Mouse (Mus musculus) forebrain, postnatal 0 days (tissue): Measurements from ENCODE around the gene Taf6l. TPM values are rescaled to one million over a fixed set of nuclear protein-coding genes. Genes with fewer than 3 reads are reported as not detected.
A peak's percentile ranks its signal among the peaks of the same experiment; 100 is the strongest.
"Not testable (repeated sequence)": the region's sequence is repeated elsewhere in the genome, so short reads cannot be mapped to it uniquely, and the experiment has no call there.

Experiments
- ATAC-seq: fragments of 200-750 bp; cut with Nextera tagmentation; 2 replicates; pipeline ENCODE4 v1.8.0; 2017; ENCODE audit warnings: mild to moderate bottlenecking, moderate library complexity
- DNase-seq: peaks from one replicate; pipeline ENCODE4 v3.0.0-alpha.2; 2015
- H3K27ac ChIP-seq: fragments of 300-500 bp; sonication (generic); 2 replicates; pipeline ENCODE4 v1.5.1; 2014; ENCODE audit warnings: low read depth, mild to moderate bottlenecking, antibody characterized with exemption, low read length, moderate library complexity, mixed read lengths
- H3K27me3 ChIP-seq: fragments of 300-500 bp; sonication (generic); 2 replicates; pipeline ENCODE4 v1.6.1; 2014; ENCODE audit warnings: mild to moderate bottlenecking, low read length, mixed read lengths; ENCODE audit not compliant: insufficient read depth
- H3K36me3 ChIP-seq: fragments of 300-500 bp; sonication (generic); 2 replicates; pipeline ENCODE4 v1.6.1; 2014; ENCODE audit warnings: mild to moderate bottlenecking, moderate library complexity; ENCODE audit not compliant: insufficient read depth
- H3K4me1 ChIP-seq: fragments of 300-500 bp; sonication (generic); 2 replicates; pipeline ENCODE4 v1.6.1; 2014; ENCODE audit warnings: antibody characterized with exemption; ENCODE audit not compliant: insufficient read depth
- H3K4me2 ChIP-seq: fragments of 300-500 bp; sonication (generic); 2 replicates; pipeline ENCODE4 v1.6.1; 2014; ENCODE audit warnings: low read depth, mild to moderate bottlenecking, moderate library complexity
- H3K4me3 ChIP-seq: fragments of 300-500 bp; sonication (generic); 2 replicates; pipeline ENCODE4 v1.5.1; 2014; ENCODE audit warnings: low read depth, low read length, mixed read lengths
- H3K9ac ChIP-seq: fragments of 300-500 bp; sonication (generic); 2 replicates; pipeline ENCODE4 v1.6.1; 2014; ENCODE audit warnings: mild to moderate bottlenecking
- H3K9me3 ChIP-seq: fragments of 300-500 bp; sonication (generic); 2 replicates; pipeline ENCODE4 v1.6.1; 2016; ENCODE audit warnings: low read length
- CTCF ChIP-seq: sonication (generic); IDR thresholded peaks from 2 replicates; pipeline ENCODE4 v1.5.1; 2016; ENCODE audit warnings: antibody characterized with exemption, control low read depth, low read depth
- WGBS: fragments of 180-500 bp; shearing (Covaris S2); extraction: QIAGEN DNeasy Blood & Tissue Kit; methylation state at CpG from one replicate; pipeline ENCODE4 v1.1.7; 2014; 5-methylcytosine and 5-hydroxymethylcytosine counted together
- polyA plus RNA-seq: library from polyadenylated mRNA; unstranded; fragments of >200 nt; fragmentation: Nextera tagmentation; extraction: Ambion mirVana; gene quantifications from 2 replicates; pipeline ENCODE4 v1.2.1, GENCODE M21; 2015
- total RNA-seq: library from RNA; depleted of rRNA; stranded (reverse); fragments of >200 nt; gene quantifications from 2 replicates; pipeline ENCODE4 v1.2.3, GENCODE M21; 2014

The Taf6l gene
- total and polyA plus RNA-seq, 2 experiments from 2014 or later: 25.2 to 31.7 TPM

DNA sequence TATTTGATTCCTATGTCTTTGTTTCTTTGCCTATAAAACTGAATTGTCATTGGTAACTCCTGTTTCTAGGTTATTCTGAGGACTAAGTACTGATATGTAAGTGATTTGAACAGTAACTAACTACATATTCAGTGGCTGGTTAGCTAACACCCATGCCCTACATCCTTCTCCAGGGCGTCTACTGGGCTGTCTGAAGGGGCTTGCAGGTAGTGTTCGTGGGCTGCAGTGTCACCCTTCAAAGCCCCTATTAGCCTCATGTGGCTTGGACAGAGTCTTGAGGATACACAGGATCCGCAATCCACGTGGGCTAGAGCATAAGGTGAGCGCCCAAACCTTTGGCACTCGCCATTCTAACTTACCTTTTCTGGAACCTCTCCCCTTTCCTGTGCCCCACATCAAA, 46.6 kb downstream of the Taf6l start:
- H3K4me2 ChIP-seq: no peak overlapping the region
- no peaks in the 10 kb centered on the region for H3K27me3 ChIP-seq
- H3K9me3 ChIP-seq: no peaks in the 10 kb centered on the region
- TF ChIP-seq CTCF: no peak
- no peak overlapping the region for H3K27ac ChIP-seq
- peaks cover 8% of the 10 kb centered on the region for H3K4me1 ChIP-seq
- ATAC-seq: no peak
- H3K4me3 ChIP-seq: no peak overlapping the region
- no peak overlapping the region for H3K9ac ChIP-seq
- 89% methylated on average over 6 of the region's 6 CpGs for WGBS
- H3K36me3 ChIP-seq: peaks cover 33% of the 10 kb centered on the region
- no peak for DNase-seq

DNA sequence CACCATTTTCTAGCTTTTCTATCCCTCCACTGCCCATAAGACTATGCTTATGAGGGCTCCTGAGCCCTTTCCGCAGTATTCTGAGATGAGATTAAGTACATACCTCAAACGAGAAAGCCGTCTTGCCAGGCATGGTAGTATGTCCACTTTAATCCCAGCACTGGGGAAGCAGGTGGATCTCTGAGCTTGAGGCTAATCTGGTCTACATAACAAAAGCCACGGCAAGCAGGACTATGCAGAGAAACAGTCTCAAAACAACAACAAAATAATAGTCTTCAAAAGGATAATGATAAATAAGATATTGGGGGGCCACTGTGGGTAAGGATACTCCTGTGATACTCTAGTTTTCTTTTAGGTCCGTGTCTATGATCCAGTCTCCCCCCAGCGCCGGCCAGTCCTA, 47.3 kb downstream of the Taf6l start:
- DNase-seq: no peak
- no peak for TF ChIP-seq CTCF
- Histone ChIP-seq H3K9me3 (no peaks in the 10 kb centered on the region), H3K27me3 (no peaks in the 10 kb centered on the region), H3K9ac (no peak overlapping the region), H3K4me2 (no peak overlapping the region), H3K27ac (no peak overlapping the region), H3K4me1 (peaks cover 8% of the 10 kb centered on the region), H3K4me3 (no peak overlapping the region), H3K36me3 (peaks cover 33% of the 10 kb centered on the region)
- 92% methylated on average over 7 of the region's 7 CpGs for WGBS
- no peak for ATAC-seq

DNA sequence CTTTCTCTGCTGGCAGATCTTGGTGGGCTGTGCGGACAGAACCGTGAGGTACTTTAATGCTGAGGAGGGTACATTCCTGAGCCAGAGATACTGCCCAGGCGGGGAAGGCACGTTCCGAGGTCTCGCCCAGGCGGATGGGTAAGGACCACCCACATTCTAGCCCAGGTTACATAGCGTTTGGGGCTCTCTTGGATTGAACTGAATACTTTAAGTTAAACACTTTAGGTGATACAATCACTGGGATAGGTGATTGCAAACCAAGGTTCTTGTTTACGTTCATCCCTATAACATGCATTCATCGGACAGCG, 50.1 kb downstream of the Taf6l start:
- peaks cover 26% of the 10 kb centered on the region for H3K36me3 ChIP-seq
- DNase-seq (no peak), ATAC-seq (peak; percentile 21; the same call in 1 of the 2 replicates)
- peak overlapping the region; percentile 74 for H3K9ac ChIP-seq
- H3K4me1 ChIP-seq: no peaks in the 10 kb centered on the region
- H3K4me3 ChIP-seq: peak overlapping the region; percentile 96
- 4% methylated on average over 11 of the region's 11 CpGs for WGBS
- TF ChIP-seq CTCF: no peak
- H3K9me3 ChIP-seq: no peaks in the 10 kb centered on the region
- H3K27me3 ChIP-seq: no peaks in the 10 kb centered on the region
- H3K4me2 ChIP-seq: peak overlapping the region; percentile 96
- peak overlapping the region; percentile 79 for H3K27ac ChIP-seq

DNA sequence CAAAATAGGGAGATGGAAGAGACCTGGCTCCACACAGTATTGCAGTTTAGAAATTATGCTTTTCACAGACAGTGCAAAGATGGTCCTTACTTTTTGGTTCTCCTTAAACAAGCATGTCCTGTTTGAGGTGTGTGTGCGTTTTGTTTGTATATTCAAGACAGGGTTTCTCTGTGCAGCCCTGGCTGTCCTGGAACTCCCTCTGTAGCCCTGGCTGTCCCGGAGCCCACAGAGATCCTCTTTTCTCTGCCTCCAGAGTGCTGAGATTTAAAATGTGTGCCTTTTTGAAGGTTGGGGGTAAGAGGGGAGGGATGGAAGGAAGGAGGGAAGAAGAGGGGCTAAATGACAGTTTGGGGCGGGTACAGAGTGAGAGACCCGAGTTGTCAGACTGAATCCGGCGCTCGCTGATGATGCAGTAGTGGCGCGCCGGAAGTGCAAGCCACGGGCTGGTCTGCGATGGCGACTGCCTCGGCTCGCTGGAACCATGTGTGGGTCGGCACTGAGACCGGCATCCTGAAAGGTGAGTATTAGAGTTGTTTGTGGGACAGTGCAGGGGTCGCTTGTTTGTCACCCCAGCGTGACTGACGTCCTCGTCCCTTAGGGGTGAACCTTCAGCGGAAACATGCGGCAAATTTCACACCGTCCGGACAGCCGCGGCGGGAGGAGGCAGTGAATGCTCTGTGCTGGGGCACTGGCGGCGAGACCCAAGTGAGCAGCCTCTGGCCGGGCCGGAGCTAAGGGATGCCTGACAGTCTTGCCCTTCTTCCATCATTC, 50.6 kb downstream of the Taf6l start, which contains the start of gene Wdr74:
Wdr74 (plus strand) TSS at position 439 of the 771 bp plus-strand sequence.
- TF ChIP-seq CTCF: no peak
- peak; percentile 96 for DNase-seq
- H3K9me3 ChIP-seq: no peaks in the 10 kb centered on the region
- H3K27ac ChIP-seq: peak within 1 kb of the TSS; percentile 79
- ATAC-seq: peak; percentile 97
- H3K36me3 ChIP-seq: peaks cover 24% of the 10 kb centered on the region
- no peaks in the 10 kb centered on the region for H3K27me3 ChIP-seq
- H3K9ac ChIP-seq: peak within 1 kb of the TSS; percentile 74
- H3K4me1 ChIP-seq: no peaks in the 10 kb centered on the region
- peak within 1 kb of the TSS; percentile 96 for H3K4me3 ChIP-seq
- WGBS: under 1% methylated on average over 32 of the region's 32 CpGs
- peak within 1 kb of the TSS; percentile 96 for H3K4me2 ChIP-seq

DNA sequence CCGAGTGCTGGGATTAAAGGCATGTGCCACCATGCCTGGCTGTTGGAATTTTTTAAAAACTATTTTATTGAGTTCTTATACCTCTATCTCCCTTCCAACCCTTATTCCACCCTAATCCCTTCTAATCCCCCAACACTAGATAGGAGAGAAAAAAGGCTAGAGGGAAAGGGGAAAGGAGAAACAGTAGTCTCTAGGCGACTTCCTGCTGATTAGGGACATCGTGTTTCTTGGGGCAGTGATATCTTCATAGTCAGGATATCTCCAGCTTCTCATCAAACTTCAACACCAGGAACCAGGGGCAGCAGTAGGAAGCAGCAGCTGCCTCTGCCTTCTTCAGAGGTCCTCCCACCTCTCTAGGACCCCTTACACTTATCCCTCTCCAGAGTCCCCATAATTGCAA, 51.9 kb downstream of the Taf6l start:
- Histone ChIP-seq H3K4me2 (no peak overlapping the region), H3K36me3 (peaks cover 15% of the 10 kb centered on the region), H3K9me3 (no peaks in the 10 kb centered on the region), H3K4me3 (no peak overlapping the region), H3K4me1 (no peaks in the 10 kb centered on the region), H3K9ac (no peak overlapping the region), H3K27ac (no peak overlapping the region), H3K27me3 (no peaks in the 10 kb centered on the region)
- ATAC-seq (no peak), DNase-seq (no peak)
- TF ChIP-seq CTCF: no peak
- 84% methylated on average over 3 of the region's 3 CpGs for WGBS

DNA sequence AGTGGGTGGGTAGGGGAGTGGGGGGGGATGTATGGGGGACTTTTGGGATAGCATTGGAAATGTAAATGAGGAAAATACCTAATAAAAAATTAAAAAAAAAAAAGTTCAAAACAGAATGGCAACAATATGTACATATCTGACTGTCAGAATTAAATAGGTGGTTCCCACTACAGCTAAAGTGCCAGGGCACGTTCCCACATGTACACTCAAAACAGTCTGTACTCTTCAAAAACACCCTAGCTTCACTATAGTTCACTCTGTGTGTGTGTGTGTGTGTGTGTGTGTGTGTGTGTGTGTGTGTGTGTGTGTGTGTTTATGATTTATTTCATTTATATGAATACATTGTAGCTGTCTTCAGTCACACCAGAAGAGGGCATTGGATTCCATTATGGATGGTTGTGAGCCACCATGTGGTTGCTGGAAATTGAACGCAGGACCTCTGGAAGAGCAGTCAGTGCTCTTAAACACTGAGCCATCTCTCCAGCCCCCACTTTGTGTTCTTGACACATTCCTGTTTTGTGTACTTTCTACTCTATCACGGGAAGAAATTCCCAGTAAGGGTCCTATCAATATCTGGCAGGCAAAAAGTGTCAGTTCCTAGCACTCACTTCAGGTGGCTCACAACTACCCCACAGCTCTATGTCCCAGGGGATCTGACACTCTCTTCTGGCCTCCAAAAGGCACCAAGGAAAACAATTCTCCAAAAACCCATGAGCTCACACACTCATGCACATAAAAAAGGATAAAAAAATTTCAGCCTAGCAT, 57.7 kb downstream of the Taf6l start:
- H3K9me3 ChIP-seq, DNase-seq, H3K4me2 ChIP-seq, H3K27ac ChIP-seq, H3K4me3 ChIP-seq, H3K27me3 ChIP-seq, H3K4me1 ChIP-seq, ATAC-seq, H3K9ac ChIP-seq: not testable (repeated sequence)
- peaks cover 23% of the 10 kb centered on the region for H3K36me3 ChIP-seq
- WGBS: 52% methylated on average over 3 of the region's 3 CpGs

DNA sequence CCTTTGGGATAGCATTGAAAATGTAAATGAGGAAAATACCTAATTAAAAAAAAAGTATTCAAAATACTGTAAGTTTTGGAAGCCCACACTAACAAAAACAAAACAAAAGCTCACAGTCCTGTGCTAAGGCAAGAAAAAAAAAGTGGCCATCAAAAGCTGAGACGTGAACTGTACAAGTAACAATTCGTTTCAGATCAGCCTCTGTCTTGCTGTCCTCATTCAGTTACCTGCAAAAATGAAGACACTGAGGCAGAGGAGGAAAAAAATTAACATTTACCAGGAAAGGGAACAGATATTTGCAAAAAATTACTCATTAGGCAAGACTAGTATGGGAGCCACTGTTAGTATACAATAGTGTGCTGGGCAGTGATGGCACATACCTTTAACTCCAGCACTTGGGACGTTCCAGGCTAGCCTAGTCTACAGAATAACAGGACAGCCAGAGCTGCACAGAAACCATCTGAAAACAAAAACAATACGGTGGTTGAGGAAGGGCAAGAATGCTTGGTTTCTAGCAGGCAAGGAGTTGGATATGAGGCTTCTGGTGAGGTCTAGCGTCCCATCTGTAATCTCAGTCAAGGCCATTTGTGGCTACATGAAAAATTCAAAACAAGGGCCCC, 58.6 kb downstream of the Taf6l start:
- no peak for DNase-seq
- H3K9ac ChIP-seq: no peak overlapping the region
- H3K4me2 ChIP-seq: no peak overlapping the region
- peaks cover 23% of the 10 kb centered on the region for H3K36me3 ChIP-seq
- 22% methylated on average over 5 of the region's 5 CpGs for WGBS
- H3K9me3 ChIP-seq: no peaks in the 10 kb centered on the region
- no peak for ATAC-seq
- no peak overlapping the region for H3K4me3 ChIP-seq
- no peaks in the 10 kb centered on the region for H3K27me3 ChIP-seq
- no peak overlapping the region for H3K27ac ChIP-seq
- no peak for TF ChIP-seq CTCF
- peaks cover 9% of the 10 kb centered on the region for H3K4me1 ChIP-seq
